Mouse (Mus musculus) urinary bladder, postnatal 10 days (tissue): ENCODE measurements around the gene Zfp641.

Source experiments
- DNase-seq: peaks from one replicate; pipeline ENCODE4 v3.0.0; 2022; ENCODE audit warnings: low spot score

The Zfp641 gene

GRCm38 (mm10) chr15:98295628-98296551, at the start of gene Zfp641:
Gene Zfp641 (minus strand): TSS chr15:98296161.
- DNase-seq: no peak

- no peak for DNase-seq
Measured at GRCm38 (mm10) chr15:98340887-98341286, 44.9 kb upstream of the Zfp641 start, which contains the start of gene Olfr284. Gene Olfr284 (minus strand): TSS chr15:98340987.

GRCm38 (mm10) chr15:98317177-98317724, 21.3 kb upstream of the Zfp641 start, which contains the start of gene Olfr285:
Gene Olfr285 (minus strand): TSS chr15:98317353.
- DNase-seq: no peak

- no peak for DNase-seq
Measured at GRCm38 (mm10) chr15:98315703-98316102, 19.7 kb upstream of the Zfp641 start.

GRCm38 (mm10) chr15:98293651-98294050, 2.3 kb downstream of the Zfp641 start:
- DNase-seq: no peak

- DNase-seq: no peak
Measured at GRCm38 (mm10) chr15:98288566-98288965, 7.4 kb downstream of the Zfp641 start.

GRCm38 (mm10) chr15:98286418-98286817, 9.5 kb downstream of the Zfp641 start:
- no peak for DNase-seq

GRCm38 (mm10) chr15:98257776-98258175, 38.2 kb downstream of the Zfp641 start:
- DNase-seq: no peak

- DNase-seq: no peak
Measured at GRCm38 (mm10) chr15:98257193-98257592, 38.8 kb downstream of the Zfp641 start, which contains the start of gene H1fnt. Gene H1fnt (minus strand): TSS chr15:98257293.

GRCm38 (mm10) chr15:98256271-98256670, 39.7 kb downstream of the Zfp641 start:
- no peak for DNase-seq
